Mouse (Mus musculus): Measurements from ENCODE around the gene Ski. TPM values are rescaled to one million over a fixed set of nuclear protein-coding genes. Genes with fewer than 3 reads are reported as not detected.

Ski gene
- polyA plus RNA-seq, 1 experiment from 2014 or later, result 24.4 TPM

DNA sequence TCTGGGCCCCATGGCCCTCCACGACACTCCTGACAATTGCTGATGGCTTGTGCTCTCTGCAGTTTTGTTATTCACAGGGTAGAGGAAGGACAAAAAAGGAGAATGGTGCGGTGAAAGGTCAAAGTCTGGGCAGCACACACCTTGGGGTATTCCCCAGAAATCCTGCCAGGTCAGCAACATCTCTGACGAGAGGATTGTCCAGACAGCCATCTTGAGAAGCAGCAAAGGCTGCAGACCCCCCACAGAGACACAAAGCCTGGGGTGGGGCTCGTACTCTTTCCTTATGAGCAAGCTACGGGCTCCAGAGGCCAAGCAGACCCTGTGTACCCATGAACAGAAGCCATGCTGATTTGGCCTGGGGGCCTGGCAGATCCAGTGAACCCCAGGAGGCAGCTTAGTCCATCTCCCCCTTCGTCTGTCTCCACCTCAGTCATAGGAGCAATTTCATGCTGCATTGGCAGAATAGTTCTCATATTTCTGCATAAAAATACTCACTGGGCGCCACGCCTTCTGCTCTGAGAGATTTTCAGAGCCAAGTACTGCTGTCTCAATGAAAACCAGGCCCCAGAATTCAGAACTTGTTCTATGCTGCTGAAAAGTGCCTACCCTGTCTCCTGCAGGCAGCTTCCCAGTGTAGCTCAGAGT, 108.5 kb downstream of the Ski start:
- WGBS, result 24% methylated on average over 8 of the region's 8 CpGs
- Histone ChIP-seq H3K4me1 (peaks cover 47% of the 10 kb centered on the region), H3K27me3 (no peaks in the 10 kb centered on the region), H3K4me3 (replicated peaks) (no peak overlapping the region), H3K27ac (replicated peaks) (peak overlapping the region; percentile 89), H3K9me3 (replicated peaks) (no peaks in the 10 kb centered on the region), H3K4me2 (replicated peaks) (0 out of 2 replicates have a peak overlapping the region, but pooled peaks have one; percentile 17), H3K36me3 (no peaks in the 10 kb centered on the region), H3K9ac (no peak overlapping the region)
- peak; percentile 39 for ATAC-seq (ENCODE audit: insufficient number of reproducible peaks, low FRiP score, low TSS enrichment, low read depth)

DNA sequence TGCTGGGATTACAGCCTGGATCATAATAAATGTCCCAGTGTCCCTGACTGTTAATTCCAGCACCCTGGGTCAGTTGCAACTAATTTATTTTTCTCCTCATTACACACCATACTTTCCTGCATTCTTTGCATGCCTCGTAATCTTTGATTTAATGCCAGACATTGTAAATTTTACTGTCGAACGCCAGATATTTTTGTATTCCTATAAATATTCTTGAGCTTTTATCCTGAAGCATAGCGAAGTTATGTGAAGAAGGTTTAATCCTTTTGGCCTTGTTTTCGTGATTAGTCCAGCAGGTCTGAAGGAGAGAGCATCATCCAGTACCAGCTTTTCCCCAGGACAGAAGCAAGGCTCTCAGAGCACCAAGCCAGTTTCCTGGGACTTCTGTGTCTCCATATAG, 112.9 kb downstream of the Ski start:
- Histone ChIP-seq H3K27ac (replicated peaks) (no peak overlapping the region), H3K27me3 (no peaks in the 10 kb centered on the region), H3K4me1 (peaks cover 14% of the 10 kb centered on the region), H3K4me2 (replicated peaks) (no peak overlapping the region), H3K9ac (no peak overlapping the region), H3K9me3 (replicated peaks) (no peaks in the 10 kb centered on the region), H3K4me3 (replicated peaks) (no peak overlapping the region), H3K36me3 (no peaks in the 10 kb centered on the region)
- 52% methylated on average over 5 of the region's 5 CpGs for WGBS
- ATAC-seq (ENCODE audit: insufficient number of reproducible peaks, low FRiP score, low TSS enrichment, low read depth), result no peak

DNA sequence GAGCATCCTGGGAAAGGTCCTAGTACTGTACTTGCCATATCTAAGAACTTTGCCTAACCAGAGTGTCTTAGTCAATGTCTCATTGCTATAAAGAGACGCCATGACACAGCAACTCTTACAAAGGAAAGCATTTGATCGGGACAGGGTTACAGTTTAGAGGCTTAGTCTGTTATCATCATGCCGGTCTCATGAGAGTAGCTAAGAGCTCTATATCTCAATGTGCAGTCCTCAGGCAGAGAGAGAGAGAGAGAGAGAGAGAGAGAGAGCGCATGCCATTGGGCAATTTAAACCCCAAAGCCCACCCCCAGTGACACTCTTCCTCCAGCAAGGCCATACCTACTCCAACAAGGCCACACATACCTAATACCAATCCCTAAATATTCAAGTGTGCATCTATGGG, 114.5 kb downstream of the Ski start:
- Histone ChIP-seq H3K4me1 (peaks cover 3% of the 10 kb centered on the region; the same call in 1 of the 2 replicates), H3K4me2 (replicated peaks) (no peak overlapping the region), H3K36me3 (no peaks in the 10 kb centered on the region), H3K9me3 (replicated peaks) (no peaks in the 10 kb centered on the region), H3K27me3 (no peaks in the 10 kb centered on the region), H3K9ac (no peak overlapping the region), H3K4me3 (replicated peaks) (no peak overlapping the region), H3K27ac (replicated peaks) (no peak overlapping the region)
- 98% methylated on average over 4 of the region's 4 CpGs for WGBS
- no peak for ATAC-seq (ENCODE audit: insufficient number of reproducible peaks, low FRiP score, low TSS enrichment, low read depth)

Other genes with a start within 250 kb of the Ski start
- 22.4 and 24.4 TPM in 2 replicates for gene Plch2, start 165.8 kb downstream of the Ski start, polyA plus RNA-seq (2015; fragmentation: Nextera tagmentation; extraction: Ambion mirVana)
- 21.6 and 22.1 TPM in 2 replicates for gene Pex10, start 155.6 kb downstream of the Ski start, polyA plus RNA-seq (2015; fragmentation: Nextera tagmentation; extraction: Ambion mirVana)
- 157 and 164 TPM in 2 replicates for gene Rer1, start 136.2 kb downstream of the Ski start, polyA plus RNA-seq (2015; fragmentation: Nextera tagmentation; extraction: Ambion mirVana)
- gene Morn1, start 136.0 kb downstream of the Ski start, polyA plus RNA-seq (2015; fragmentation: Nextera tagmentation; extraction: Ambion mirVana), result 7.7 and 8.7 TPM in 2 replicates
- 74.9 and 75.0 TPM in 2 replicates for gene Faap20, start 27.2 kb upstream of the Ski start, polyA plus RNA-seq (2015; fragmentation: Nextera tagmentation; extraction: Ambion mirVana)
- 12.4 and 12.7 TPM in 2 replicates for gene Prkcz, start 138.8 kb upstream of the Ski start, polyA plus RNA-seq (2015; fragmentation: Nextera tagmentation; extraction: Ambion mirVana)
- gene Gabrd, start 175.5 kb upstream of the Ski start, polyA plus RNA-seq (2015; fragmentation: Nextera tagmentation; extraction: Ambion mirVana), result 0.11 TPM in 1 of 2 replicates, not detected in the other
- gene Cfap74, start 186.6 kb upstream of the Ski start, polyA plus RNA-seq (2015; fragmentation: Nextera tagmentation; extraction: Ambion mirVana), result 3.3 and 4.9 TPM in 2 replicates
- gene Tmem52, start 246.5 kb upstream of the Ski start, polyA plus RNA-seq (2015; fragmentation: Nextera tagmentation; extraction: Ambion mirVana), result 1.2 and 1.3 TPM in 2 replicates

Data from embryonic facial prominence, embryonic 15.5 days (tissue).